Mouse (Mus musculus): ENCODE measurements around the gene Col17a1.

- TF ChIP-seq POLR2A (IDR thresholded peaks at IDR 0.05; ENCODE audit: low read depth, low read length) (no peak), CTCF (conservative IDR thresholded peaks at IDR 0.05; ENCODE audit: insufficient read depth, insufficient read length, low read depth, low read length) (no peak)
Observed at GRCm38 (mm10) chr19:47643910-47644309, 48.0 kb downstream of the Col17a1 start.
